Mouse (Mus musculus) urinary bladder, adult 2 months (tissue): ENCODE measurements at regions not wholly inside any gene's neighbourhood (a gene's known extent, or its start where the extent isn't known, plus 50 kb on each side); places are given as distances from the start of the nearest gene placed in this dataset.
"Not testable (repeated sequence)": the region's sequence is repeated elsewhere in the genome, so short reads cannot be mapped to it uniquely, and the experiment has no call there.

Experiments
- DNase-seq: peaks from one replicate; pipeline ENCODE4 v3.0.0; 2022; ENCODE audit warnings: low spot score

- DNase-seq = no peak
Measured at GRCm38 (mm10) chr3:41504867-41505266, 50.7 kb upstream of the Jade1 start.

GRCm38 (mm10) chr3:41502161-41502560 lies 53.4 kb upstream of the Jade1 start:
- DNase-seq = no peak

GRCm38 (mm10) chr3:41501639-41502038 lies 53.9 kb upstream of the Jade1 start:
- not testable (repeated sequence) for DNase-seq

- no peak for DNase-seq
Measured at GRCm38 (mm10) chr3:41501124-41501523, 54.4 kb upstream of the Jade1 start.

GRCm38 (mm10) chr3:41499680-41500079 lies 55.9 kb upstream of the Jade1 start:
- no peak for DNase-seq

GRCm38 (mm10) chr3:41498791-41499190 lies 56.7 kb upstream of the Jade1 start:
- DNase-seq = no peak

- DNase-seq = no peak
Measured at GRCm38 (mm10) chr3:41497771-41498170, 57.8 kb upstream of the Jade1 start.

- DNase-seq = no peak
Measured at GRCm38 (mm10) chr3:41496931-41497710, 58.4 kb upstream of the Jade1 start.

GRCm38 (mm10) chr3:41495893-41496292 lies 59.6 kb upstream of the Jade1 start:
- no peak for DNase-seq

- no peak for DNase-seq
Measured at GRCm38 (mm10) chr3:41495097-41495496, 60.4 kb upstream of the Jade1 start.

- DNase-seq = no peak
Measured at GRCm38 (mm10) chr3:41493472-41493871, 62.1 kb upstream of the Jade1 start.

GRCm38 (mm10) chr3:41492727-41493392 lies 62.7 kb upstream of the Jade1 start:
- no peak for DNase-seq

GRCm38 (mm10) chr3:41492031-41492726 lies 63.4 kb upstream of the Jade1 start:
- no peak for DNase-seq

GRCm38 (mm10) chr3:41491185-41491584 lies 64.3 kb upstream of the Jade1 start:
- no peak for DNase-seq

- DNase-seq = no peak
Measured at GRCm38 (mm10) chr3:41489998-41490397, 65.5 kb upstream of the Jade1 start.

- no peak for DNase-seq
Measured at GRCm38 (mm10) chr3:41489571-41489970, 66.0 kb upstream of the Jade1 start.

- DNase-seq = no peak
Measured at GRCm38 (mm10) chr3:41488229-41488774, 67.2 kb upstream of the Jade1 start.

- no peak for DNase-seq
Measured at GRCm38 (mm10) chr3:41484920-41485319, 70.6 kb upstream of the Jade1 start.

- DNase-seq = no peak
Measured at GRCm38 (mm10) chr3:41483582-41483981, 71.9 kb upstream of the Jade1 start.

- DNase-seq = no peak
Measured at GRCm38 (mm10) chr3:41482881-41483494, 72.5 kb upstream of the Jade1 start.

- DNase-seq = no peak
Measured at GRCm38 (mm10) chr3:41480186-41480585, 75.3 kb upstream of the Jade1 start.

GRCm38 (mm10) chr3:41478971-41479370 lies 76.6 kb upstream of the Jade1 start:
- no peak for DNase-seq
